Mouse (Mus musculus) hindbrain, embryonic 16.5 days (tissue): ENCODE data around the gene Cfap43. TPM values are rescaled to one million over a fixed set of nuclear protein-coding genes. Genes with fewer than 3 reads are reported as not detected.

Experiments used
- ATAC-seq: fragments of 200-750 bp; cut with Nextera tagmentation; 2 replicates; pipeline ENCODE4 v1.8.0; 2017; ENCODE audit warnings: moderate TSS enrichment, moderate library complexity
- H3K27ac ChIP-seq: fragments of 300-500 bp; sonication (generic); 2 replicates; pipeline ENCODE4 v1.5.1; 2014; ENCODE audit warnings: low read depth, mild to moderate bottlenecking, control low read depth, low read length, moderate library complexity
- H3K27me3 ChIP-seq: fragments of 300-500 bp; sonication (generic); replicated peaks from 2 replicates; pipeline ENCODE4 v1.6.1; 2014; ENCODE audit warnings: low read length; ENCODE audit not compliant: control insufficient read depth, insufficient read depth
- H3K36me3 ChIP-seq: fragments of 300-500 bp; sonication (generic); 2 replicates; pipeline ENCODE4 v1.6.1; 2014; ENCODE audit warnings: mild to moderate bottlenecking, low read length, moderate library complexity, mixed read lengths; ENCODE audit not compliant: control insufficient read depth, insufficient read depth
- H3K4me1 ChIP-seq: fragments of 300-500 bp; sonication (generic); 2 replicates; pipeline ENCODE4 v1.6.1; 2014; ENCODE audit warnings: low read depth, low read length; ENCODE audit not compliant: control insufficient read depth, insufficient read depth
- H3K4me2 ChIP-seq: fragments of 300-500 bp; sonication (generic); 2 replicates; pipeline ENCODE4 v1.6.1; 2014; ENCODE audit warnings: mild to moderate bottlenecking, low read length, control low read depth, moderate library complexity
- H3K4me3 ChIP-seq: fragments of 300-500 bp; sonication (generic); 2 replicates; pipeline ENCODE4 v1.5.1; 2014; ENCODE audit warnings: mild to moderate bottlenecking, low read length, control low read depth, moderate library complexity
- H3K9ac ChIP-seq: fragments of 300-500 bp; sonication (generic); 2 replicates; pipeline ENCODE4 v1.6.1; 2014; ENCODE audit warnings: low read depth, mild to moderate bottlenecking, control low read depth, low read length, moderate library complexity
- H3K9me3 ChIP-seq: fragments of 300-500 bp; sonication (generic); 2 replicates; pipeline ENCODE4 v1.6.1; 2014; ENCODE audit warnings: mild to moderate bottlenecking, low read length, moderate library complexity; ENCODE audit not compliant: control insufficient read depth
- WGBS: fragments of 180-500 bp; shearing (Covaris S2); extraction: QIAGEN DNeasy Blood & Tissue Kit; methylation state at CpG from one replicate; pipeline ENCODE4 v1.1.7; 2014; 5-methylcytosine and 5-hydroxymethylcytosine counted together
- polyA plus RNA-seq: library from polyadenylated mRNA; unstranded; fragments of >200 nt; fragmentation: Nextera tagmentation; extraction: Ambion mirVana; gene quantifications from 2 replicates; pipeline ENCODE4 v1.2.1, GENCODE M21; 2015

Gene Cfap43
- polyA plus RNA-seq, 1 experiment from 2014 or later, result 3.0 TPM

- no peak for ATAC-seq
- H3K9ac ChIP-seq, result no peak overlapping the region
- 78% methylated on average over 6 of the region's 6 CpGs for WGBS
Measured at GRCm38 (mm10) chr19:47777847-47778246, 141.2 kb downstream of the Cfap43 start.

DNA sequence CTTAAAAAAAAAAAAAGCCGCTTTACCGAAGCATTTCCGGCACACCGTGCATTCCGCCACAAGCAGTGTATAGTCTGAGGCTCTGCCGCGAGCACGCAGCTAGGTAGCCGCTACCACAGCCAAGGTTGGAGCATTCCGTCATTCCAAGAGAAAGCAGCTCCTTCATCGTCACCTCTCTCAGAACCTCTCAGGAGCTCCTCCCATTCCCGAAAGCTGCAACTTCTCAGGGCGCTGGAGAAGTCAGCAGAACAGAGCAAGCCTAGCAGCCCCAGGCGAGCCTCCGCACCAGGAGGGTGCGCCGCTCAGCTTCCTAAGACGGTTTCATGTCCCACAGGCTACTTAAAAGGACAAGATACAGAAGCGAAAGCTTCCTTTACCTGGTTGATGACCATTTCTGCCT is 163.5 kb downstream of the Cfap43 start:
- WGBS, result 73% methylated on average over 19 of the region's 19 CpGs

More at GRCm38 (mm10) chr19:47777847-47778246, 141.2 kb downstream of the Cfap43 start:
- Histone ChIP-seq H3K4me3 (no peak overlapping the region), H3K9me3 (no peaks in the 10 kb centered on the region), H3K4me2 (no peak overlapping the region), H3K4me1 (no peaks in the 10 kb centered on the region), H3K27me3 (no peaks in the 10 kb centered on the region), H3K36me3 (no peaks in the 10 kb centered on the region), H3K27ac (no peak overlapping the region)

DNA sequence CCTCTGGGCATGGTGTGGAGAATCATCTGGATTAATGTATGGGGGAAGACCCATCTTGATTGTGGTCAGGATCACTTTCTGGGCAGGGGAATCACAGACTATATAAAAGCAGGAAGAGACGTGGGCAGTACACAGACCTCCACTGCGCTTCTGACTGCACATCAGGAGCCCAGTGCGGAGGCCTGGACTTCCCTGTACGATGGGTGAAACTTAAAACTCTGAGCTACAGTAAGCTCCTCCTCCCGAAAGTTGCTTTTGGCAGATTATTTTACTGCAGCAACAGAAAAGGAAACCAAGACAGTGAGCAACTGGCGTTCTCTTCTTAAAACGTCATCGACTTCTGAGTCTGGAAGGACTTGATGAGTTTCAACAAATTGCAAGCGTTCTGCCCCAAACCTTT is 164.2 kb downstream of the Cfap43 start:
- Histone ChIP-seq H3K9me3 (no peaks in the 10 kb centered on the region), H3K4me3 (no peak overlapping the region), H3K27ac (no peak overlapping the region), H3K4me1 (no peaks in the 10 kb centered on the region), H3K36me3 (no peaks in the 10 kb centered on the region), H3K4me2 (no peak overlapping the region), H3K9ac (no peak overlapping the region), H3K27me3 (no peaks in the 10 kb centered on the region)
- no peak for ATAC-seq
- WGBS, result 93% methylated on average over 9 of the region's 9 CpGs

More for the DNA sequence above, 163.5 kb downstream of the Cfap43 start:
- H3K4me3 ChIP-seq, result no peak overlapping the region
- no peak for ATAC-seq
- H3K36me3 ChIP-seq, result no peaks in the 10 kb centered on the region
- H3K27me3 ChIP-seq, result no peaks in the 10 kb centered on the region
- no peak overlapping the region for H3K27ac ChIP-seq
- no peak overlapping the region for H3K4me2 ChIP-seq
- no peak overlapping the region for H3K9ac ChIP-seq
- H3K9me3 ChIP-seq, result no peaks in the 10 kb centered on the region
- no peaks in the 10 kb centered on the region for H3K4me1 ChIP-seq

- Histone ChIP-seq H3K4me3 (no peak overlapping the region), H3K9me3 (no peaks in the 10 kb centered on the region), H3K36me3 (no peaks in the 10 kb centered on the region), H3K4me1 (no peaks in the 10 kb centered on the region), H3K4me2 (no peak overlapping the region), H3K27ac (no peak overlapping the region), H3K27me3 (no peaks in the 10 kb centered on the region), H3K9ac (no peak overlapping the region)
- WGBS, result 93% methylated on average over 4 of the region's 4 CpGs
- ATAC-seq, result no peak
Measured at GRCm38 (mm10) chr19:47753921-47754320, 165.2 kb downstream of the Cfap43 start.

GRCm38 (mm10) chr19:47752456-47752855 is 166.6 kb downstream of the Cfap43 start:
- Histone ChIP-seq H3K4me2 (no peak overlapping the region), H3K27me3 (no peaks in the 10 kb centered on the region), H3K27ac (no peak overlapping the region), H3K4me3 (no peak overlapping the region), H3K9ac (no peak overlapping the region), H3K4me1 (no peaks in the 10 kb centered on the region), H3K9me3 (no peaks in the 10 kb centered on the region), H3K36me3 (no peaks in the 10 kb centered on the region)
- WGBS, result 94% methylated on average over 9 of the region's 9 CpGs
- no peak for ATAC-seq

GRCm38 (mm10) chr19:47750391-47750790 is 168.7 kb downstream of the Cfap43 start:
- no peak overlapping the region for H3K9ac ChIP-seq
- H3K27ac ChIP-seq, result no peak overlapping the region
- H3K9me3 ChIP-seq, result no peaks in the 10 kb centered on the region
- H3K4me2 ChIP-seq, result no peak overlapping the region
- H3K4me1 ChIP-seq, result no peaks in the 10 kb centered on the region
- H3K36me3 ChIP-seq, result no peaks in the 10 kb centered on the region
- H3K27me3 ChIP-seq, result no peaks in the 10 kb centered on the region
- 47% methylated on average over 5 of the region's 5 CpGs for WGBS
- no peak overlapping the region for H3K4me3 ChIP-seq
- ATAC-seq, result no peak

DNA sequence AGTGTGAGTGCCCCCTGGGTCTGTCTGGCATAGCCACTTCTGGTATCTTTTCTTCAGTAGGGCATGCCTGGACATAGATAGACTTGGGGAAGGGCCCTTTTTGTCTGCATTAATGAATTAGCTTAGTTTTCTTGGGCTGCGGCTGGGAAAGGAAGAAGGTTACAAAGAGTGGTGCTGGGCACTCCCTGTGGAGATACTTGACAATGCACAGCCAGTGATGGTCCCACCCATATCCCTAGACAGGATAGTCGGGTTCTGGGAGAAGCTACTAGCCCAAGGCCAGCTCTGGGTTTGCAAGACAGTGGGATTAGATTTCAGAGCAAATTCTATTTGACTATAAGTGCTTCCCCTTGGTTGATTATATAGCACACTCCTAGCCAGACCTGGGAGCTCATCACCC is 170.1 kb downstream of the Cfap43 start:
- no peaks in the 10 kb centered on the region for H3K4me1 ChIP-seq
- 78% methylated on average over 2 of the region's 2 CpGs for WGBS
- ATAC-seq, result no peak
- H3K9ac ChIP-seq, result no peak overlapping the region
- no peak overlapping the region for H3K4me3 ChIP-seq
- H3K27me3 ChIP-seq, result no peaks in the 10 kb centered on the region
- H3K4me2 ChIP-seq, result no peak overlapping the region
- H3K27ac ChIP-seq, result no peak overlapping the region
- no peaks in the 10 kb centered on the region for H3K9me3 ChIP-seq
- H3K36me3 ChIP-seq, result no peaks in the 10 kb centered on the region

DNA sequence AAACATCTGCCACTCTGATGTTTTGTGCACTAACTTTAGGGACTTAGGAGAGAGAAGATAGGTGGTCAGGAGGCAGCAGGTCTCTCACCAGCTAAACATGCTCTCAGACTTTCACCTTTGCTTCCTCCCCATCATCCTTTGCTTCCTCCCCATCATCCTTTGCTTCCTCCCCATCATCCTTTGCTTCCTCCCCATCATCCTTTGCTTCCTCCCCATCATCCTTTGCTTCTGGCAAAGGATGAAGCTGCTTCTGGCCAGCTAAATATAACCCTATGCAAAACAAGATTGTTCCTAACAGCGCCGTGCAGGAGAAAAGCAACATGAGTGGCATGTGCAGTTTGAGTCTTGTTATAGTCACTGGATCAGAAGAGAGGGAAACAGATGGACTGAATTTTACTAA is 172.0 kb downstream of the Cfap43 start:
- 93% methylated on average over 2 of the region's 2 CpGs for WGBS
- Histone ChIP-seq H3K4me2 (no peak overlapping the region), H3K27me3 (no peaks in the 10 kb centered on the region), H3K4me1 (no peaks in the 10 kb centered on the region), H3K27ac (no peak overlapping the region), H3K9me3 (no peaks in the 10 kb centered on the region), H3K4me3 (no peak overlapping the region), H3K9ac (no peak overlapping the region), H3K36me3 (no peaks in the 10 kb centered on the region)
- no peak for ATAC-seq

DNA sequence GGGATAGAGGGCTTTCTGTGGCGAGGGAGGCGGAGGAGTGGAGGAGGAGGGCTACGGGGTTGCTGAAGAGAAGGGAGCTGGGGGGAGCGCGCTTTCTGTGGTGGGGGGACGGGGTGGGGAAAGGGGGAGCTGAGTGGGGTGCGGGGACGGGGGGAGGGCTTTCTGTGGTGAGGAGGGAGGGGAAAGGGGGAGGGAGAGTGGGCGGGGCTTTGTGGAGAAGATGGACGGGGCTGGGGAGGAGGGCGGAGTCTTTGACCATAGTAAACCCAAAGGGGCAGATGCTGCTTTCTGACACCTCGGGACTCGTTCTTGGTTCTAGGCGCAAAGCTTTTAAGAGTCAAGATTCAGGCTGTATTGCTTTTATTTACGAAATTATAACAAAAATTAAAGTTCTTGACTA is 187.2 kb downstream of the Cfap43 start:
- Histone ChIP-seq H3K9me3 (no peaks in the 10 kb centered on the region), H3K27ac (peak overlapping the region; percentile 95), H3K4me3 (peak overlapping the region; percentile 70), H3K27me3 (no peaks in the 10 kb centered on the region), H3K9ac (peak overlapping the region; percentile 85), H3K36me3 (peaks cover 19% of the 10 kb centered on the region), H3K4me2 (peak overlapping the region; percentile 67), H3K4me1 (peaks cover 6% of the 10 kb centered on the region)
- peak; percentile 10; the same call in 1 of the 2 replicates for ATAC-seq
- WGBS, result 3% methylated on average over 15 of the region's 15 CpGs
